Mouse (Mus musculus) kidney, adult 2 months (tissue): ENCODE measurements around the gene Eral1. TPM values are rescaled to one million over a fixed set of nuclear protein-coding genes. Genes with fewer than 3 reads are reported as not detected.

Experiments used
- DNase-seq: peaks from one replicate; pipeline ENCODE4 v3.0.0; 2021
- H3K27ac ChIP-seq: fragments of 200-500 bp; 2 replicates; pipeline ENCODE4 v1.5.1; 2012; ENCODE audit warnings: low read depth, low read length, control low read depth, inconsistent platforms; ENCODE audit not compliant: insufficient read depth
- H3K27me3 ChIP-seq: fragments of 200-500 bp; replicated peaks from 2 replicates; pipeline ENCODE4 v1.6.1; 2012; ENCODE audit warnings: mild to moderate bottlenecking, moderate library complexity, low read length, inconsistent platforms; ENCODE audit not compliant: control insufficient read depth, insufficient read depth
- H3K36me3 ChIP-seq: fragments of 200-500 bp; 2 replicates; pipeline ENCODE4 v1.6.1; 2012; ENCODE audit warnings: mild to moderate bottlenecking, moderate library complexity, low read length, inconsistent platforms; ENCODE audit not compliant: control insufficient read depth, insufficient read depth
- H3K4me1 ChIP-seq: fragments of 200-500 bp; 2 replicates; pipeline ENCODE4 v1.6.1; 2011; ENCODE audit warnings: low read length; ENCODE audit not compliant: control insufficient read depth, insufficient read depth
- H3K4me3 ChIP-seq: fragments of 200-500 bp; 2 replicates; pipeline ENCODE4 v1.5.1; 2011; ENCODE audit warnings: mild to moderate bottlenecking, low read depth, low read length, control low read depth; ENCODE audit not compliant: insufficient read depth
- CTCF ChIP-seq: fragments of 200-500 bp; conservative IDR thresholded peaks from 2 replicates; pipeline ENCODE4 v1.5.1; 2011; ENCODE audit warnings: low read depth, mild to moderate bottlenecking, control low read depth, low read length, moderate library complexity, mixed read lengths; ENCODE audit not compliant: insufficient read depth, insufficient read length
- POLR2A ChIP-seq: fragments of 200-500 bp; IDR thresholded peaks from one replicate; pipeline ENCODE4 v1.6.1; 2011; ENCODE audit warnings: low read depth, low read length, control low read depth
- WGBS: fragments of 180-500 bp; shearing (Covaris S2); methylation state at CpG from one replicate; pipeline ENCODE4 v1.1.7; 2018; 5-methylcytosine and 5-hydroxymethylcytosine counted together
- polyA plus RNA-seq: library from polyadenylated mRNA; depleted of rRNA; stranded (reverse); fragments of >200 nt; gene quantifications from 2 replicates; pipeline ENCODE4 v1.2.3, GENCODE M21; 2012

Eral1 gene
- polyA plus RNA-seq, 1 experiment, result 39.1 TPM

DNA sequence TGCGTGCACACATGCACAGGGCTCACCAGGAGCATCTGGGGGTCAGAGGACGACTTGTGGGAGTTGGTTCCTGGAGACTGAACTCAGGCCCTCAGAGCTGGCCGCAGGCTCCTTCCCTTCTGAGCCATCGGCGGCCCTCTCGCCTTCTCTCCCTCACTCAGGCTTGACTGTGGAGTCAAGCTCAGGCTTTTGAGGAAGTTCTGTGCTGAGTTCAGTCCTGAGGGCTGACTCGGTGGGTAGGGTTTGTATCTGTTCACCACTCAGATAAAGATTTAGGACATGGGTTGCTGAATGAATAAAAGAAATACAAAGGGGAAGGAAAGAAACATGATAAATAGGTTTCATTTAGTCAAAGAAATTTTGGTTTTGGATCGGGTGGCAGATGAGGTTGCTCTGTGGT is 39.7 kb upstream of the Eral1 start:
- DNase-seq, result no peak
- no peak overlapping the region for H3K27ac ChIP-seq
- no peak overlapping the region for H3K4me3 ChIP-seq
- TF ChIP-seq CTCF (no peak), POLR2A (no peak)
- no peaks in the 10 kb centered on the region for H3K4me1 ChIP-seq
- 61% methylated on average over 8 of the region's 8 CpGs for WGBS
- H3K36me3 ChIP-seq, result no peaks in the 10 kb centered on the region
- no peaks in the 10 kb centered on the region for H3K27me3 ChIP-seq

DNA sequence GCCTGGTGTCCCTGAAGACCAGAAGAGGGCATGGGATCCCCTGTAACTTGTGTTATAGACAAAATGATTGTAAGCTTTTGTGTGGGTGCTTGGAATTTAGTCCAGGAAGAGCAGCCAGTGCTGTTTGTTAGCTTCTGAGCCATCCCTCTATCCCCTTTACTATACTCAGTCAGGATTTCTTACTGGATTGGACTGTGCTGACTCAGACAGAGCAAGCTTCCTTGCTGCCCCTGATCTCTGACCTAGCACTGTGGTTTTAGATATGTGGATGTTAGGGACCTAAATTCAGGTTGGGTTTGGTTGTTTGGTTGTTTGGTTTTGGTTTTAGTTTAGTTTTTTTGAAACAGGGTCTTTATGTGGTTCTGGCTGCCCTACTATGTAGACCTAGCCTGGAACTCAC is 38.3 kb upstream of the Eral1 start:
- no peaks in the 10 kb centered on the region; the same call in 1 of the 2 replicates for H3K4me1 ChIP-seq
- TF ChIP-seq POLR2A (no peak), CTCF (no peak)
- no peak overlapping the region for H3K4me3 ChIP-seq
- no peak overlapping the region for H3K27ac ChIP-seq
- no peaks in the 10 kb centered on the region for H3K36me3 ChIP-seq
- no peak for DNase-seq
- no peaks in the 10 kb centered on the region for H3K27me3 ChIP-seq

DNA sequence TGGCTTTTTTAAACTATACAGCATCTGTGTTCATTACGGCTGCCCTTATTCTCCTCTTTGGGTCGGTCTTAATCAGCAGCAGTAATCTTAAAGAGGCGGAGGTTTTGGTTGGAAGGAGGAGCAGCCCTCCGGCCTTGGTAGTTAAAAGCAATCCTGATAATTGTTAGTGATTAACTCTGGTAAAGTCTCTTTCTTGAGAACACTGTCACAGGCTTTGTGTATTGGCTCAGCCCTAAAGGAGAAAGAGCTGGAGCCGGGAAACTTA is 35.9 kb upstream of the Eral1 start:
- no peaks in the 10 kb centered on the region for H3K36me3 ChIP-seq

DNA sequence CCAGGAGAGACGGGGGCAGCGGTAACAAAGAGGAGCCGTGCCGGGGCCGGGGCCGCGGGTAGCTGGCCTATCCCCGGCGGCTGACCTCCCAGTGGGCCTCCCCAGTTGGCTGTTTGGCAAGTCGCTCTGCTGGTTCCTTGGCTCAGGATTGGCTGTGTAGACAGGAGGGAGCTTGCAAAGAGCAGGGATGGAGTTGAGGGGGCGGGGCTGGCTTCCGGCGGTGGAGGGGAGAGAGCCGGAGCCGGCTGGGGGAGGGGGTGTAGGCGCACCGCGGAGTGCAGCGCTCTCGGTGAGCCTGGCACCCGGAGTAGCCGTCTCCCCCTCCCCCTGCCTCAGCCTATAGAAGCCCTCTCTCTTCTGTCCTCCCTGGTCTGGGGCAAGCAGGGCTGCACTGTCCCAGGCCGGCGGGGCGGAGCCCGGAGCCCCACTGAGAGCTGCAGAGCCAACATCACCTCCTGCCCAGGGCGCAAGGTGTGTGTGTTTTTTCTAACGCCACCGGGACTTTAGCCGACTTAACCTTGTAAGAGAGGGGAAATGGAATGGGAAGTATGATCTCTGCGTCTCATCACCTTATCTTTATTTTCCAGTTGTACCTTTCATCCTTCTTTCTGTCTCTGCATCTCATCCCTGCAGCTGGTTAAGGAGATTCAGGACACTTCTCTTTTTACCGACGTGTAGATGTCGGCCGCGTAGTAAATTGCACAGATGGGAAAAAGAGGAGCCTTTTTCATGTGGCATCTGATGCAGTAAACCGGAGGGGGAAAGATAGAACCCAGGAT is 35.4 kb upstream of the Eral1 start:
- Histone ChIP-seq H3K27me3 (no peaks in the 10 kb centered on the region), H3K36me3 (no peaks in the 10 kb centered on the region), H3K27ac (peak overlapping the region; percentile 54; the same call in 1 of the 2 replicates), H3K4me1 (peaks cover 2% of the 10 kb centered on the region; the same call in 1 of the 2 replicates), H3K4me3 (peak overlapping the region; percentile 75)
- no peak for TF ChIP-seq CTCF
- TF ChIP-seq POLR2A, result no peak
- peak; percentile 98 for DNase-seq
- WGBS, result 1% methylated on average over 36 of the region's 37 CpGs

More for the DNA sequence above, 35.9 kb upstream of the Eral1 start:
- DNase-seq, result peak; percentile 40
- Histone ChIP-seq H3K4me1 (peaks cover 2% of the 10 kb centered on the region; the same call in 1 of the 2 replicates), H3K4me3 (peak overlapping the region; percentile 75), H3K27ac (peak overlapping the region; percentile 54; the same call in 1 of the 2 replicates), H3K27me3 (no peaks in the 10 kb centered on the region)
- 14% methylated on average over 5 of the region's 5 CpGs for WGBS
- TF ChIP-seq CTCF (no peak), POLR2A (no peak)

DNA sequence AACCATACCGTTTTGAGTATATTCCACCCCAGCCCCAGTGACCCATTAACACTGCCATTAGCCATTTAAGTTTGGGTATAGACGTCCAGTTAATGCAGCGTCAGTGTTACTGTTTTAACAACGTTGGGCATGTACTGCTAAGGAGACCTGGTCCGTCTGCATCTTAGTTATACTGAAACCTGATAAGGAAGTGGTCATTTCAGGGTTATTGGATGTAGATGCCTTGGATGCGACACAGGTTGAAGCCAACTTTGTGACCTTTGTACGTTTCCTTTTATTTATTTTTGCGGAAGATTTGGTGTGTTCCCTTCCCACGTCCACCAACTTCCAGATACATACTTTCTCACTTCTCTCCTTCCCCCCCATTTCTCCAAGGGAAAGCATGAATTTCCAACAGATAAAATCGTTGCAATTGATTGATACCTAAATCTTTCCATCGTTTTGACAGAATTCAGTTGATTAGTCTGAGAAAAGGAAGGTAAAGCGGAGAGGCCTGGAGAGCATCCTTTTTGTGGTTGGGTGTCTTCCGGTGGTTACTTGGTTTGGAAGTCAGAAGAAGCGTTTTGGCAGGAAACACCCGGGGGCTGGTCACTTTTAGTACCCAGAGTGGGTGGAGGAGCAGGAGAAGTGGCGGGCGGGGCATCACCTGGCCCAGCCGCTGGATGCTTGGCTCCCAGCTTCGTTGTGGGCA is 34.6 kb upstream of the Eral1 start:
- peaks cover 2% of the 10 kb centered on the region; the same call in 1 of the 2 replicates for H3K4me1 ChIP-seq
- peak overlapping the region; percentile 48 for H3K4me3 ChIP-seq
- DNase-seq, result no peak
- WGBS, result 9% methylated on average over 19 of the region's 19 CpGs
- no peaks in the 10 kb centered on the region for H3K36me3 ChIP-seq
- TF ChIP-seq CTCF (no peak), POLR2A (no peak)
- H3K27ac ChIP-seq, result no peak overlapping the region
- H3K27me3 ChIP-seq, result no peaks in the 10 kb centered on the region

DNA sequence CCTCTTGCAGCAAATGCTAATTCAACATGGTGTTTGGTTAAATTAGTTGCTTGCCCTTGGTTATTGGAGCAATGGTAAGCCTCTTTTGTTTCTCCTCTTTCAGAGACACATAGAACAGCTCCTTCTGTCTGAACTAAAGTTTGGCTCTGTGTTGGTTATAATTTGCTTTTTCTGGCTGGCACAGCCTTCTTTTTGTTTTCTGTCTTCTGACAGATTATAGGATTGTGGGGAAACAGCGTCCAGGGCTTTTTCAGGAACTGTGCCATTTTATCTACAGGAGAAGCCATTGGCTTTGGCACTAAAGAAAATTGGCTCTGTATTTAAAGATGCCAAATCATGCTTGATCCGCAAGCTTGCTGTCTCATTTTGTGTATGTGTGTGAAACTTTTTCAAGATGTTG is 33.4 kb upstream of the Eral1 start:
- TF ChIP-seq CTCF, result no peak
- no peak for TF ChIP-seq POLR2A
- Histone ChIP-seq H3K4me1 (peaks cover 2% of the 10 kb centered on the region; the same call in 1 of the 2 replicates), H3K4me3 (no peak overlapping the region), H3K27me3 (no peaks in the 10 kb centered on the region), H3K36me3 (no peaks in the 10 kb centered on the region), H3K27ac (no peak overlapping the region)
- no peak for DNase-seq
- 94% methylated on average over 2 of the region's 2 CpGs for WGBS

DNA sequence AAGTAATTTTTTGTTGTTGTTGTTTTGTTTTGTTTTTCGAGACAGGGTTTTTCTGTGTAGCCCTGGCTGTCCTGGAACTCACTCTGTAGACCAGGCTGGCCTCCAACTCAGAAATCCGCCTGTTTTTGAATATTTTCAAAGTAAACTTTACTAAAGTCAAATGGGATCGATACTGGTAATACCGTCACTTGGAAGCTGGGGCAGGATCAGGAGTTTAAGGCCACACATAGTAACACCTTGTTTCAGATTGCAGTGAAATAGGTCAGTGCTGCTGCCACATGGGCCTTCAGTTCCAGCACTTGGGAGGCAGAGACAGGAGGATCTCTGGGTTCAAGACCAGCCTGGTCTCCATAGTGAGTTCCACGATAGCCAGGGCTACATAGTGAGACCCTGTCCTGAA is 24.3 kb upstream of the Eral1 start:
- TF ChIP-seq CTCF (no peak), POLR2A (no peak)
- no peak for DNase-seq
- no peak overlapping the region for H3K4me3 ChIP-seq
- H3K27me3 ChIP-seq, result no peaks in the 10 kb centered on the region
- peaks cover 11% of the 10 kb centered on the region; the same call in 1 of the 2 replicates for H3K4me1 ChIP-seq
- no peak overlapping the region for H3K27ac ChIP-seq
- no peaks in the 10 kb centered on the region for H3K36me3 ChIP-seq
- 96% methylated on average over 5 of the region's 5 CpGs for WGBS
